Mouse (Mus musculus) megakaryocyte-erythroid progenitor cell, adult 5-6 weeks (primary cell): ENCODE results near the gene Slc35a2. TPM values are rescaled to one million over a fixed set of nuclear protein-coding genes. Genes with fewer than 3 reads are reported as not detected.
A peak's percentile ranks its signal among the peaks of the same experiment; 100 is the strongest.

ENCODE experiments used
- ATAC-seq: replicated peaks from 2 replicates; pipeline ENCODE4 v1.8.0; 2016; ENCODE audit warnings: mild to moderate bottlenecking, inconsistent platforms; ENCODE audit not compliant: severe bottlenecking, poor library complexity, low FRiP score, low TSS enrichment
- total RNA-seq, 2 experiments: library from RNA; stranded (forward) in 1 of 2; stranded (reverse) in 1 of 2; fragments of 200-1000, 215-1000 nt in 1 of 2; fragments of >200 nt in 1 of 2; fragmentation: Nextera tagmentation in 1 of 2; gene quantifications; 2 replicates each; pipeline ENCODE4 v1.2.3; 2014 to 2017

Gene Slc35a2
- total RNA-seq (2014; fragmentation: Nextera tagmentation) (13.2 and 19.3 TPM in 2 replicates), total RNA-seq (2017) (9.8 and 16.1 TPM in 2 replicates)

- ATAC-seq: peak; percentile 91
These were observed at the start of gene Slc35a2 for GRCm38 (mm10) chrX:7883841-7884567. Slc35a2 (plus strand) TSS chrX:7884028.

DNA sequence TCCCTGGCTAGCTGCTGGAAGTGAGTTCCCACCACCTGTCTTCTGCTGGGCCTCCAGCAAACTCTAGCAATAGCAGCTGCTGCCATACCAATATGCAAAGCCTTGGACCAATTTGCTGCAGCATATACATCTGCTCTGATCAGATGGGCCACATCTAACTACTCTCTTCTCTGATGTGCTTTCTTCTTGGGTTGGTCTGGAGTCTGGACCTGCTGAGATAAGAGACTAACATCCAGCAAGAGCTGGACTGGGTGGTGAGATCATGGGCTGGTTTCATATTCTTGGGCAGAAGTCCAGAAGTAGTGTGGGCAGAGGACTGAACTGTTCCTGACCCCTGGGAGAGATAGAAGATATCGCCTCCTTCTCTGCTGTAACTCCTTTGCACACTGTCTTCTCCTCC, 46.7 kb upstream of the Slc35a2 start:
- peak; percentile 71 for ATAC-seq

- ATAC-seq: no peak
These were observed 43.0 kb upstream of the Slc35a2 start for GRCm38 (mm10) chrX:7840842-7841162.

- ATAC-seq: peak; percentile 83
These were observed 42.4 kb upstream of the Slc35a2 start, which contains the start of gene Otud5 for GRCm38 (mm10) chrX:7841163-7842162. Otud5 (plus strand) TSS chrX:7841364.

DNA sequence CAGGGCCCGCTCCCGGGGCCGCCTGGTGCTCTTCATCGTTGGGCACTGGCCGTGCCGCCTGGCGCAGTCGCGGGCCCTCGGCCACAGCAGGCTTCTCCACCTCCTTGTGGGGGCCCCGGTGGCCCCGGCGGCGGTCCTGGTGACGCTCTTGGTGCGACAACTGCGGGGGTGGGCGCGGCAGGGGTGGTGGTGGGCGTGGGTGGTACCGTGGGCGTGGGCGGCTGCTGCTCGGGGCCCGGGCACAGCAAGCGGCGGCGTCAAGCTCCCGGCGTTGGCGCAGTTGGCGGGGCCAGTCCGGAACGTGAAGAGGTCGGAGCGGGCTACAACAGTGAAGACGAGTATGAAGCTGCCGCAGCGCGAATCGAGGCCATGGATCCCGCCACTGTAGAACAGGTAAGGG, 41.5 kb upstream of the Slc35a2 start:
- ATAC-seq: no peak

GRCm38 (mm10) chrX:7847845-7848244, 36.0 kb upstream of the Slc35a2 start:
- ATAC-seq: no peak

GRCm38 (mm10) chrX:7854578-7854977, 29.2 kb upstream of the Slc35a2 start:
- ATAC-seq: peak; percentile 75; the same call in 1 of the 2 replicates

DNA sequence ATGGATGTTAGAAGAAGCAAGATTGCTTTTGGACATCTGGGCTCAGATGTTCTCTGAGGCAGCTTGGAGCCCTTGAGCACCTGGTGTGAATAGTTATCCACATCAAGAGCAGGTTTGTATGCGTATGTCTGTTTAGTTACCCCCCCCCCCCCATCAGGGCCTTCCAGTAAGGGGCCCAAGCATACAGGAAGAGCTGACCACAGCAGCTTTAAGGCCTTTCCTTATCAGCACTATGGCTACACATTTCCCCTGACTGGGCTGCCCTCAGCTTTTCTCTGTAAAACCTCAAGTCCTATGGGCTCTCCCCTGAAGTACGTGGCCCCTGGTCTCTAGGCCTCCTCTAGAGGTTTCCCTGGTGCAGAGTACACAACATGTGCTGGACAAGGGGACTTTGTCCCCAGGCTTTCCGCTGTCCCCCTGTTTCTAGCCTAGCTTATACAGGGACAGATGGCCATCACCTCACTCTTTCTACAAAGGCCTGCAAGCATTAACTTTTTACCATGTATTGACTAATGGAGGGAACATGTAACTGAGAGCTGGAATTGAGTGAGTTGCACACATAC, 24.6 kb upstream of the Slc35a2 start:
- no peak for ATAC-seq

- ATAC-seq: no peak
These were observed 20.6 kb upstream of the Slc35a2 start for GRCm38 (mm10) chrX:7863181-7863580.

GRCm38 (mm10) chrX:7864551-7864950, 19.3 kb upstream of the Slc35a2 start:
- no peak for ATAC-seq

GRCm38 (mm10) chrX:7865343-7865742, 18.5 kb upstream of the Slc35a2 start:
- no peak for ATAC-seq

DNA sequence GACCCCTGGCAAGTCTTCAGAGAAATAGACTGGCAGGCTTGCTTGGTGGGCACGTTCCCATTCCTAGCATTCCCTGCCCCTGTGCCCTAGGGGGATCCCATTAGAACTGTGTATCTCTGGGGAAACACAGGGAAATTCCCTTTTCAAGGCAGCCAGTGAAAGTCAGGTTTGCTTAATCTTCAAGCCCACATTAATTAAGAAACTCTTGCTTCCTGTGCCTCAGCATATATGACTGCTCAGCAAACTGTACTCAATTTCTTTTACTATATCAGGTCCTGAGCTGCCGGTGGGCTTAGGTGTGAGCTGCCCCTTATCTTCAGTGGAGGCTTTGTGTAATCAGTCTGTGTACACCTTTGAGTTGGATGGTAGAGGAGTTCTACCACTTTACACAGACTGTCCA, 18.0 kb upstream of the Slc35a2 start:
- no peak for ATAC-seq

- ATAC-seq: no peak
These were observed 16.7 kb upstream of the Slc35a2 start for GRCm38 (mm10) chrX:7867141-7867540.

- ATAC-seq: no peak
These were observed 15.3 kb upstream of the Slc35a2 start for GRCm38 (mm10) chrX:7868506-7868905.

- no peak for ATAC-seq
These were observed 14.0 kb upstream of the Slc35a2 start for GRCm38 (mm10) chrX:7869826-7870225.

DNA sequence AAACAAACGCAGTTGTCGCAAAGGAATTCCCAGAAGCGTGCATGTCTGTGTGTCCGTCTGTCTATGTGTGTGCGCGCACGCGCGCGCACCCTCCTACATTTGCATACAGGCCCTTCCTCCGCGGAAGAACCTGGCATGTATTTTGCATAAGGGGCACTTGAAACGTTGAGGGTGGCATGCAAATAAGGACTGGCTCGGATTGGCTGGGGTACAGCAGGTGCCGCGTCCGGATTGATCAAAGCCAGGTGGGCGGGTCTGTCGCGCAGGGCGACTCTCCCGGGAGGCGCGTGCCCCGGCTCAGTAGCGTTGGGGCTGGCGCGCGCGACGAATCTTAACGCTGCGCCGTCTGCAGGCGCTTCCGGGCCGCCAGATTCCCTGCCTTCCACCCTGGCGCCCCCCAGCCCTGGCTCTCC, 5.8 kb upstream of the Slc35a2 start, which contains the start of gene Pim2:
TSS of gene Pim2 (plus strand) at position 256 of the 413 bp plus-strand sequence.
- ATAC-seq: peak; percentile 94

DNA sequence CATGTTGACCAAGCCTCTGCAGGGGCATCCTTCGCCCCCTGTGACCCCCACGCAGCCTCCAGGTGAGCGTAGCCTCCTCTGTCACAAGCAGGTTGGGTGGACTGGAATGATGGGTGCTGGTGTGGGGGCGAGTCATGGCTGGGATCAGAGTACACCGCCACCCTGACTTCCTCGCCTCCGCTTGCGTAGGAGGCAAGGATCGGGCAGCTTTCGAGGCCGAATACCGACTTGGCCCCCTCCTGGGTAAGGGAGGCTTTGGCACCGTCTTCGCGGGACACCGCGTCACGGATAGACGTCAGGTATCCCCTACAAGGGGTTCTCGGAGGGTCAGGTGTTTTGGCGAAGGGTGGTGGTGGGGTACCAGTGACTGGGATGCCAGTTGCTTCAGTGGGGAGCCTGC, 5.3 kb upstream of the Slc35a2 start:
- ATAC-seq: no peak

DNA sequence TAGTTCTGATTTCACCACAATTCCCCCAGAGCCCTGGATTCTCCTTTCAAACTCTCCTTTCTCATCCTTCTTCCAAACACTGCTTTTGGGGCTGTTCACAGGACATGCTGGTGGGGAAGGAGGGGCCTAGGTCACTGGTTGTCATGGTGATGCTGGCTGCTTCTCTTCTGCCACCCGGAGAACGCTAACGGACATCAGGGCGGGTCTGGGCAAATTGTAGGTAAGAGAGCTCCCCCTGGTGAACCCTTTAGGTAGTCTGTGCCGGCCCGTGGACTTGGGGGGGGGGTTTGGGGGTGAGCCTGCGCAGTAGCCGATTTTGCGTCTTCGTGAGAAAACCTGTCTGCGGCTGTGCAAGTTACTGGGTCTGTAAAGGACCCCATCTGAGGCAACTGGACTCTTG, 4.0 kb upstream of the Slc35a2 start:
- ATAC-seq: peak; percentile 41

DNA sequence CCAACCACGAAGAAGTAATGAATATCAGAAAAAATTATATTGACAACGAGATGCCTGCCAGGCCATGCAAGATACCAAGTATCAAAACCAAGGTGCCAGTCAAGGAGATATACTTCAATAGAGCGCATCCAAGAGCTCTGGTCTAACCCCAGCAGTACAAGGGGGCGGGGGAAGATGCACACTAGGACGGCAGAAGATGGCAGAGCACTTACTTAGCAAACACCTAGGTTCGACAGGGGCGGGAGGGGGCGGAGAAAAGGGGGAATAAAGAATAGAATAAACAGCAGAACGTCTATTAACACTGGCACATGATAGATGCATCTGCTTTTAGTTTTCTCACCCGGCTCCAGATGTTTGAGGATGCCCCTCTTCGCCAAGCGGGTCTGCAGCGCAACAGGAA, 14.4 kb downstream of the Slc35a2 start:
- no peak for ATAC-seq
